Comparison of ENCODE assay signal across 1 mouse cellular context in genomic region chr7:102373382-102374072, GRCm38 (mm10).
TF ChIP-seq lines count a peak whose summit lies in the region.

No protein-coding gene starts in this region.

TF ChIP-seq in MEL, 35 proteins besides CTCF, POLR2A, EP300 and RAD21 (continued from another document):
- TF ChIP-seq NRF1 (IDR thresholded peaks at IDR 0.05; ENCODE audit: insufficient read depth, low read depth, low read length, poor library complexity, severe bottlenecking) (no peak), CHD1 (IDR thresholded peaks at IDR 0.05; ENCODE audit: low read depth, low read length) (no peak), SMC3 (IDR thresholded peaks at IDR 0.05; ENCODE audit: low read depth, low read length) (no peak), ETS1 (IDR thresholded peaks at IDR 0.05; ENCODE audit: low read depth, low read length) (peak; percentile 70), E2F4 (IDR thresholded peaks at IDR 0.05; ENCODE audit: borderline replicate concordance, low read depth, low read length) (no peak), TCF12 (IDR thresholded peaks at IDR 0.05; ENCODE audit: low read depth, low read length) (peak; percentile 89)
TF ChIP-seq in MEL: peak in this region for 13.
